Mouse (Mus musculus) hindbrain, embryonic 11.5 days (tissue): Measurements from ENCODE around the gene Lrp2. TPM values are rescaled to one million over a fixed set of nuclear protein-coding genes. Genes with fewer than 3 reads are reported as not detected.
A peak's percentile ranks its signal among the peaks of the same experiment; 100 is the strongest.

Experiments used
- ATAC-seq: fragments of 200-750 bp; cut with Nextera tagmentation; 2 replicates; pipeline ENCODE4 v1.8.0; 2017; ENCODE audit warnings: mild to moderate bottlenecking, moderate TSS enrichment, moderate library complexity; ENCODE audit not compliant: low FRiP score
- DNase-seq: peaks from one replicate; pipeline ENCODE4 v3.0.0-alpha.2; 2015; ENCODE audit warnings: low spot score
- H3K27ac ChIP-seq: fragments of 300-500 bp; sonication (generic); 2 replicates; pipeline ENCODE4 v1.5.1; 2014; ENCODE audit warnings: mild to moderate bottlenecking, low read depth, low read length
- H3K27me3 ChIP-seq: fragments of 300-500 bp; sonication (generic); 2 replicates; pipeline ENCODE4 v1.6.1; 2014; ENCODE audit warnings: mild to moderate bottlenecking, low read length, moderate library complexity, mixed read lengths; ENCODE audit not compliant: control insufficient read depth, insufficient read depth
- H3K36me3 ChIP-seq: fragments of 300-500 bp; sonication (generic); 2 replicates; pipeline ENCODE4 v1.6.1; 2014; ENCODE audit warnings: mild to moderate bottlenecking, low read length, moderate library complexity, mixed read lengths; ENCODE audit not compliant: control insufficient read depth, insufficient read depth
- H3K4me1 ChIP-seq: fragments of 300-500 bp; sonication (generic); replicated peaks from 2 replicates; pipeline ENCODE4 v1.6.1; 2014; ENCODE audit warnings: low read length, mixed read lengths; ENCODE audit not compliant: control insufficient read depth, insufficient read depth
- H3K4me2 ChIP-seq: fragments of 300-500 bp; sonication (generic); replicated peaks from 2 replicates; pipeline ENCODE4 v1.6.1; 2014; ENCODE audit warnings: mild to moderate bottlenecking, low read depth, low read length
- H3K4me3 ChIP-seq: fragments of 300-500 bp; sonication (generic); 2 replicates; pipeline ENCODE4 v1.5.1; 2014; ENCODE audit warnings: low read depth, low read length
- H3K9ac ChIP-seq: fragments of 300-500 bp; sonication (generic); 2 replicates; pipeline ENCODE4 v1.6.1; 2014; ENCODE audit warnings: low read depth, low read length
- H3K9me3 ChIP-seq: fragments of 300-500 bp; sonication (generic); 2 replicates; pipeline ENCODE4 v1.6.1; 2016; ENCODE audit warnings: low read length; ENCODE audit not compliant: control insufficient read depth
- WGBS: fragments of 180-500 bp; shearing (Covaris S2); extraction: QIAGEN DNeasy Blood & Tissue Kit; methylation state at CpG from one replicate; pipeline ENCODE4 v1.1.7; 2014; 5-methylcytosine and 5-hydroxymethylcytosine counted together
- polyA plus RNA-seq: library from polyadenylated mRNA; unstranded; fragments of >200 nt; fragmentation: Nextera tagmentation; extraction: Ambion mirVana; gene quantifications from 2 replicates; pipeline ENCODE4 v1.2.1, GENCODE M21; 2014

The Lrp2 gene
- 2.7 and 2.9 TPM in 2 replicates for polyA plus RNA-seq

DNA sequence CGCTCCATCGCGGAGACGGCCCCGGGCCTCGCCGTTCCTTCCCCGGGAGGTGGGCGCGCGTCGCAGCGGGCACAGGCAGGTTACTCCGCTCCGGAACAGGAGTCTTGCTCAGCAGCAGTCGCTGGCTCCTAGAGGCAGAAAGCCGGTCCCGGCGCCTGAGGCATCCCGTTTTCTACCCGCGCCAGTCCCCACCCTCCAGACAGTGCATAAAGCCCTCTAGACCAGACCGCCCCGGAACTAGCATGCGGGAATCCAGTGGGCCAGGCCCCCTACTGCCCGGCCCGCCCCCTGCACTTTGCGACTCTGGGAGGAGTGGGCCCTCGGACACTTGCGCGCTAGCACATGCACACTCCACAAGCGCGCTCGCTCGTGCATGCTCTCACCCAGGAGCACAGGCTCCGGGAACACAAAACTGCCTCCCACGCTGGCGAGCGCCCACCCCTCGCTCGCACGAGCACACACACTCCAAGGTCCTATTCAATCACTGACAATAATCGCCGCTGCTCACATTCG lies at the start of gene Lrp2:
Gene Lrp2 (minus strand): TSS at position 180 of the 513 bp plus-strand sequence.
- Histone ChIP-seq H3K9me3 (no peaks in the 10 kb centered on the region), H3K4me1 (peaks cover 7% of the 10 kb centered on the region), H3K27ac (no peak within 1 kb of the TSS), H3K36me3 (no peaks in the 10 kb centered on the region), H3K4me3 (peak within 1 kb of the TSS; percentile 75), H3K27me3 (peaks cover 20% of the 10 kb centered on the region), H3K4me2 (peak within 1 kb of the TSS; percentile 89), H3K9ac (peak within 1 kb of the TSS; percentile 46)
- DNase-seq (peak; percentile 80), ATAC-seq (peak; percentile 89)
- under 1% methylated on average over 45 of the region's 45 CpGs for WGBS

DNA sequence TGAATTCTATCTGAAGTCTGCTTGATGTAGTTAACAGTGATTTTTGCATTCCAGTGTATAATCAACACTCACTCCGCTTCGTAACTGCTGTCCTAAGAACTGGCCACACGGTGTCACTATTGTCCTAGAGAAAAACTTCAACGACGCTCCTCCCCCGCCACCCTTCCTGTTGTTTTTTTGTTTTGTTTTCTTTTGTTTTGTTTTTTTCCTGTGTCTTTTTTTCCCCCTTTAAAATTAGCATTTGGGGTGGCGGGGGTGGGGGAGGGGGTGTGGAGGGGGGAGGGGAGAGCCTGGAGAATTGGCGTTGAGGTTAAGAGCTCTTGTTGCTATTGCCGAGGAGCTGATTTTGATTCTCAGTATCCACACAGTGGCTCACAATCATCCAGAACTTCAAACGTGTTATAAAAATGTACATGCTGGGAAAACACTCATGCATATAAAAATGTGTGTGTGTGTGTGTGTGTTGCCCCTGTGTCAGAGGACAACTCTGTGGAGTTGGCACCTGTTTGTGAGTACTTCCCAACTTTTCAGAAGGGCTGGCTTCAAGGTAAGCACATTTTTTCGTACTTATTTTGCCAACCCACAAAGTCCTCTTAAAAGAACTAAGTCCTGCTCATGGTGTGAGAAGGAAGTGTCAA lies 49.3 kb upstream of the Lrp2 start:
- Histone ChIP-seq H3K27me3 (no peaks in the 10 kb centered on the region), H3K36me3 (no peaks in the 10 kb centered on the region), H3K4me2 (no peak overlapping the region), H3K4me3 (peak overlapping the region; percentile 18), H3K27ac (no peak overlapping the region), H3K4me1 (no peaks in the 10 kb centered on the region), H3K9me3 (no peaks in the 10 kb centered on the region), H3K9ac (no peak overlapping the region)
- 17% methylated on average over 11 of the region's 11 CpGs for WGBS
- DNase-seq (peak; percentile 79), ATAC-seq (peak; percentile 63; the same call in 1 of the 2 replicates)

DNA sequence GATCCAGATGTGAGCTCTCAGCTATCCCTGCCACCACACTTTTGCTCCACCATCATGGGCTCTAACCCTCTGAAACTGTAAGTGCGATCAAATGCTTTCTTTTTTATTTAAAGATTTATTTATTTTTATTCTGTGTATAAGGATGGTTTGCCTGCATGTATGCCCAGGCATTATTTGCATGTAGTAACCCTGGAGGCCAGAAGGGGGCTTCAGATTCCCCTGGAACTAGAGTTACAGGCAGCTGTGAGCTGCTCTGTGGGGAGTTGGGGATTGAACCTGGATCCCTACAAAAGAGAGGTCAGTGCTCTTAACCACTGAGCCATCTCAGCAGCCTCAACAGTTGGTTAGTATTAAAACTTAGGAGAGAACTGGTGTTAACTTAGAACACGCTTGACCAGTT lies 45.6 kb upstream of the Lrp2 start:
- H3K4me2 ChIP-seq: no peak overlapping the region
- H3K27ac ChIP-seq: no peak overlapping the region
- ATAC-seq (no peak), DNase-seq (peak; percentile 37)
- no peak overlapping the region for H3K4me3 ChIP-seq
- H3K9ac ChIP-seq: no peak overlapping the region
- WGBS: 86% methylated on average over 2 of the region's 2 CpGs
- no peaks in the 10 kb centered on the region for H3K9me3 ChIP-seq
- H3K27me3 ChIP-seq: no peaks in the 10 kb centered on the region
- no peaks in the 10 kb centered on the region for H3K36me3 ChIP-seq
- H3K4me1 ChIP-seq: no peaks in the 10 kb centered on the region

DNA sequence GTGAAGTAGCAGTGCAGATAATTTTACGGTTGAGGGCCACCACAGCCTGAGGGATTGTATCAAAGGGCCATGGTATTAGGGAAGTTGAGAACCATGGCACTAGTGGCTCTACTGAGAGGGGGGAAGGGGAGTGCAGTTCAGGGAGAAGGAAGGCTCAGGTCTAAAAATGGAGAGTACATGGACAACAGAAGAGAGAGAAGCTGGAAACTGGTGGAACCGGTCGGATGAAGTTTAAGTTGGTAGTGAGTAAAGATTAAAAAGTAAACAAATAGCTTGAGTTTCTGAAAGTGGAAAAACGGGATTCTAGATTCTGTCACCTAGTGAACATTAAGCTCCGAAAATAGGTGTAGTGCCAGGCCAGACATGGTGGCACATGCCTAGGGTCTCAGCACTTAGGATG lies 44.9 kb upstream of the Lrp2 start:
- 93% methylated on average over 5 of the region's 5 CpGs for WGBS
- H3K9me3 ChIP-seq: no peaks in the 10 kb centered on the region
- H3K36me3 ChIP-seq: no peaks in the 10 kb centered on the region
- no peak for ATAC-seq
- no peak overlapping the region for H3K4me2 ChIP-seq
- H3K27ac ChIP-seq: no peak overlapping the region
- no peaks in the 10 kb centered on the region for H3K27me3 ChIP-seq
- H3K9ac ChIP-seq: no peak overlapping the region
- H3K4me3 ChIP-seq: no peak overlapping the region
- H3K4me1 ChIP-seq: no peaks in the 10 kb centered on the region
- no peak for DNase-seq

DNA sequence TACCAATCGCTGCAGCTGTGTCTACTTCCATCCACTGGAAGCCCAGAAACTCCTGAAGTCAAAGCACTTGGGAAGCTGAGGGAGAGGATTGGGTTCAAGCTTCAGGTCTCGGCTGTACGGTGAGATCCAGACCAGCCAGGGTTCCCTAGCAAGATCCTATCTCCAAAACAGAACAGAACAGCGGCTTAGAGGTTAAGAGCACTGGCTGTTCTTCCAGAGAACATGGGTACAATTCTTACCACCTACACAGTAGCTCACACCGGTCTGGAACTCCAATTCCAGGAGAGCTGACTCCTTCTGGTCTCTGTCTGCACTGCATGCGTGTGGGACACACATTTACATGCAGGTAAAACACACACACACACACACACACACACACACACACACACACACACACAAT lies 44.0 kb upstream of the Lrp2 start:
- ATAC-seq (no peak), DNase-seq (no peak)
- no peaks in the 10 kb centered on the region for H3K36me3 ChIP-seq
- H3K4me3 ChIP-seq: no peak overlapping the region
- H3K9ac ChIP-seq: no peak overlapping the region
- H3K9me3 ChIP-seq: no peaks in the 10 kb centered on the region
- H3K27me3 ChIP-seq: no peaks in the 10 kb centered on the region
- WGBS: 96% methylated on average over 6 of the region's 6 CpGs
- no peak overlapping the region for H3K27ac ChIP-seq
- H3K4me1 ChIP-seq: no peaks in the 10 kb centered on the region
- no peak overlapping the region for H3K4me2 ChIP-seq

DNA sequence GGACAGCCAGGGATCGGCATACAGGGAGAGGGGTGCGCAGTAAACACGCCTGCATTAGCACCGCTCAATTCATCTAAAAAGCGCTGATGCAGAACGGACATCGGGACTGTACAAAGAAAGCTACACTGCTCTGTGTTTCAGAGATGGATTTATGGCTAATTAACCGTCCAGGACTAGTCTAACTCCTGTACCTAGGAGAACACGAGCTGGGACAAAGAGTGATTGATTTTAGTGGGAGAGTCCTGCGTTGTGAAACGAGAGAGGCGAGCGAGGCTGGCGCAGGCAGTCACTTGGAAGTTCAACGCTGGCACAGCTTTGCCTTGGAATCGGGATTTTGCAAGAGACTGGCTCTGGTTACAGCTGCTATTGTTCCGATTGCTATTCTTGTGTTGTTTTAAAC lies 43.4 kb upstream of the Lrp2 start:
- no peak overlapping the region for H3K4me2 ChIP-seq
- no peaks in the 10 kb centered on the region for H3K36me3 ChIP-seq
- H3K4me3 ChIP-seq: no peak overlapping the region
- H3K9me3 ChIP-seq: no peaks in the 10 kb centered on the region
- H3K27me3 ChIP-seq: no peaks in the 10 kb centered on the region
- DNase-seq (no peak), ATAC-seq (no peak)
- no peak overlapping the region for H3K27ac ChIP-seq
- 78% methylated on average over 17 of the region's 17 CpGs for whole genome bisulfite sequencing
- no peak overlapping the region for H3K9ac ChIP-seq
- no peaks in the 10 kb centered on the region for H3K4me1 ChIP-seq

DNA sequence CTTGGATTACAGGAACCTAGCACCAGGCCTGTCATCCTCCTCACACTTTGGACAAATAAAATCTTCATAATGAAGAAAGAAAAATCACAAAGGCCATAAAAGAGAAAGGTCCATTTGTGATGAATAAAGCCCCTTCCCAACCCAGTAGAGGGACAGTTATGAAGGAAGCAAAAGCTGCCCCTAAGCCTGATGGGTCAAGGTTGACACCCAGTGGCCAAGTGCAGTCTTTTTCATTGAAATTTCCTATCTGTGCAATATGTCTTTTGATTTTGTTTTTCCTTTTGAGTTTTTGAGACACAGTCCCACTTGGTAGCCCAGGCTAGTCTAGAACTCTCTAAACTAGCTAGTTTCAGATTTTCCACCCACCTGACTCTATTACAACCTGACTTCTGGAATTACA lies 33.4 kb upstream of the Lrp2 start:
- H3K4me3 ChIP-seq: no peak overlapping the region
- ATAC-seq (no peak), DNase-seq (no peak)
- H3K27ac ChIP-seq: no peak overlapping the region
- H3K27me3 ChIP-seq: no peaks in the 10 kb centered on the region
- H3K9ac ChIP-seq: no peak overlapping the region
- no peaks in the 10 kb centered on the region for H3K4me1 ChIP-seq
- no peaks in the 10 kb centered on the region for H3K36me3 ChIP-seq
- H3K4me2 ChIP-seq: no peak overlapping the region
- no peaks in the 10 kb centered on the region for H3K9me3 ChIP-seq

DNA sequence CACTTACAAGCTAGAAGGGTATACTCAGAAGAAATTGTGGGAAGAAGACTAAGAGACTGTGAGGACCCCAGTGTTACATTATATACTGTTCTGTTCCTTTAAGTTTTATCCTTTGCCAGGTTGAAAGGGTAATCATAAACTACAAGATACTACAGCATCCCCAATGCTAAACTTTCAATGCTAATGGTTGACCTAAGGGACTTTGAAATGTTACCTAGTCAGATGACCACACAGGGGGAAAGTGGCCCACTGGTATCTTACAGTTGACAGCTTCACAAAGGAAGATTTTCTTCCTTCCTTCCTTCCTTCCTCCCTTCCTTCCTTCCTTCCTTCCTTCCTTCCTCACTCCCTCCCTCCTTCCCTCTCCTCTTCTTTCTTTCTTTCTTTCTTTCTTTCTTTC lies 32.5 kb upstream of the Lrp2 start:
- Histone ChIP-seq H3K4me1 (no peaks in the 10 kb centered on the region), H3K9me3 (no peaks in the 10 kb centered on the region), H3K27me3 (no peaks in the 10 kb centered on the region), H3K4me3 (no peak overlapping the region), H3K9ac (no peak overlapping the region), H3K27ac (no peak overlapping the region), H3K4me2 (no peak overlapping the region), H3K36me3 (no peaks in the 10 kb centered on the region)
- DNase-seq: no peak
- no peak for ATAC-seq

DNA sequence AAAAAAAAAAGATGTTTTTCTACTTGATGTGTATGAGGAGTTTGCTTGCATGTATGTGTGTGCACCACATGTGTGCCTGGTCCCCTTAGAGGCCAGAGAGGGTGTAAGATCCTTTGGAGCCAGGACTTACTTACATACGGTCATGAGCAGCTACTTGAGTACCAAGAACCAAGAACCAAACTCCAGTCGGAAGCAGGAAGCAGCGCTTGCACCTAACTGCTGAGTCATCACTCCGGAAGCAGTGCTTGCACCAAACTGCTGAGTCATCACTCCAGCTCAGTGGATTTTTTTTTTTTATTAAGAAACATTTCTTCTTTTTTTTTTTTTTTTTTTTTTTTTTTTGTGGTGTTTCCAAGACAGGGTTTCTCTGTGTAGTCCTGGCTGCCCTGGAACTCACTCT lies 27.4 kb upstream of the Lrp2 start:
- no peaks in the 10 kb centered on the region for H3K36me3 ChIP-seq
- no peak overlapping the region for H3K9ac ChIP-seq
- H3K9me3 ChIP-seq: no peaks in the 10 kb centered on the region
- ATAC-seq: no peak
- H3K4me1 ChIP-seq: no peaks in the 10 kb centered on the region
- peak; percentile 28 for DNase-seq
- no peaks in the 10 kb centered on the region for H3K27me3 ChIP-seq
- WGBS: 74% methylated on average over 4 of the region's 4 CpGs
- no peak overlapping the region for H3K4me2 ChIP-seq
- H3K27ac ChIP-seq: no peak overlapping the region
- no peak overlapping the region for H3K4me3 ChIP-seq
